Mouse (Mus musculus) ES-E14 (cell line): ENCODE results near the gene Tmem40. TPM values are rescaled to one million over a fixed set of nuclear protein-coding genes. Genes with fewer than 3 reads are reported as not detected.
A peak's percentile ranks its signal among the peaks of the same experiment; 100 is the strongest.

Experiments
- DNase-seq: peaks from one replicate; pipeline ENCODE4 v3.0.0-alpha.2; 2013; ENCODE audit warnings: low read depth, low spot score
- H3K27ac ChIP-seq: 2 replicates; pipeline ENCODE4 v1.5.1; 2012; ENCODE audit warnings: low read depth, mild to moderate bottlenecking, low read length, moderate library complexity, mixed read lengths; ENCODE audit not compliant: poor library complexity, insufficient read depth, severe bottlenecking
- H3K36me3 ChIP-seq: 2 replicates; pipeline ENCODE4 v1.6.1; 2012; ENCODE audit warnings: mild to moderate bottlenecking, low read length, moderate library complexity, mixed read lengths; ENCODE audit not compliant: control insufficient read depth, poor library complexity, insufficient read depth, severe bottlenecking
- H3K4me1 ChIP-seq, 2 experiments: fragments of 150-350 bp in 1 of 2; sonication (generic) in 1 of 2; 2 replicates each; pipeline ENCODE4 v1.6.1; 2012; ENCODE audit warnings: low read length in 2 of 2, mild to moderate bottlenecking in 1 of 2, mixed read lengths in 1 of 2; ENCODE audit not compliant: control insufficient read depth in 2 of 2, insufficient read depth in 2 of 2, poor library complexity in 1 of 2
- H3K4me3 ChIP-seq, 2 experiments: fragments of 150-350 bp in 1 of 2; sonication (generic) in 1 of 2; 2 replicates each; pipeline ENCODE4 v1.5.1; 2012; ENCODE audit warnings: low read length in 2 of 2, low read depth in 1 of 2, mild to moderate bottlenecking in 1 of 2, mixed read lengths in 1 of 2; ENCODE audit not compliant: insufficient read depth in 1 of 2, poor library complexity in 1 of 2, severe bottlenecking in 1 of 2
- H3K9ac ChIP-seq: 2 replicates; pipeline ENCODE4 v1.6.1; 2012; ENCODE audit warnings: low read depth, mild to moderate bottlenecking, low read length, mixed read lengths; ENCODE audit not compliant: poor library complexity, insufficient read depth, severe bottlenecking
- H3K9me3 ChIP-seq: fragments of 150-350 bp; sonication (generic); 2 replicates; pipeline ENCODE4 v1.6.1; 2012; ENCODE audit warnings: low read depth, mild to moderate bottlenecking, low read length; ENCODE audit not compliant: control insufficient read depth, insufficient read depth
- CHD2 ChIP-seq: IDR thresholded peaks from 2 replicates; pipeline ENCODE4 v1.6.1; 2014; ENCODE audit warnings: mild to moderate bottlenecking, low read depth, low read length, inconsistent platforms
- HCFC1 ChIP-seq: IDR thresholded peaks from 2 replicates; pipeline ENCODE4 v1.6.1; 2012; ENCODE audit warnings: low read length, inconsistent platforms, borderline replicate concordance; ENCODE audit not compliant: insufficient read depth
- MAFK ChIP-seq: IDR thresholded peaks from 2 replicates; pipeline ENCODE4 v1.6.1; 2014; ENCODE audit warnings: mild to moderate bottlenecking, low read depth, low read length, inconsistent platforms; ENCODE audit not compliant: insufficient read depth
- ZC3H11A ChIP-seq: IDR thresholded peaks from 2 replicates; pipeline ENCODE4 v1.6.1; 2012; ENCODE audit warnings: low read depth, mild to moderate bottlenecking, inconsistent platforms, low read length, borderline replicate concordance
- ZNF384 ChIP-seq: IDR thresholded peaks from 2 replicates; pipeline ENCODE4 v1.6.1; 2012; ENCODE audit warnings: low read depth, low read length, inconsistent platforms
- in situ Hi-C, 2 experiments: fragments of 600-800 bp; cut with MboI; formaldehyde crosslinking; loops; one replicate each; pipeline ENCODE4 v1.15.1; 2025; ENCODE audit warnings: low sequenced_read_pairs in 2 of 2, inconsistent platforms in 1 of 2; ENCODE audit not compliant: unreplicated experiment in 2 of 2
- total RNA-seq: library from RNA; depleted of rRNA; stranded (reverse); fragments of 300-350 nt; gene quantifications from 2 replicates; pipeline ENCODE4 v1.2.3, GENCODE M21; 2012

Tmem40 gene
- total RNA-seq, 1 experiment = 21.9 TPM

DNA sequence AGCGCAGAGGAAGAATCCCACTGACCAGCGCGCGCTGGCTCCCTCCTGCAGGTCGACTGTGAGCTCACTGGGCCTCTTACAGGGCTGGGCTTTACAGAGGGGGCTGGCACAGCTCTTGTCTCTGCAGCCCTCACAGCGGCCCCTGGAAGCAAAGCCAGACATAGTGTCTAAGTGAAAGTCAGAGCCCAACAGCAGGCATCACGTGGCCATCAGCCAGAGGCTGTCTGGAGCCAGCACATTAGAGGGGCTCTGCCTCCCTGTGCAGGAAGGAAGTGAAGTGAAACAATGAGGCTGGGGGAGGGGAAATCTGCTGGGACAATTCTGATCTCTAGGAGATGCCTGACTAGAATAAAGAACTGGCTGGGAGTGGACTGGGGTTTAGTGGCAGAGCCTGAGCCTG is 2.0 kb upstream of the Tmem40 start:
- H3K4me3 ChIP-seq = 0 out of 4 replicates have a peak overlapping the region, but pooled peaks of 1 of the 2 experiments have one; percentile 24
- no peaks in the 10 kb centered on the region for H3K9me3 ChIP-seq
- peaks cover 0 to 33% of the 10 kb centered on the region in 2 experiments; a peak in 3 of 4 replicates for H3K4me1 ChIP-seq
- TF ChIP-seq CHD2 (no peak), ZNF384 (no peak), ZC3H11A (no peak), MAFK (no peak), HCFC1 (no peak)
- peak overlapping the region; percentile 72 for H3K27ac ChIP-seq
- in situ Hi-C loops = no loop called here
- H3K9ac ChIP-seq = peak overlapping the region; percentile 64; the same call in 1 of the 2 replicates
- DNase-seq = peak; percentile 79
- no peaks in the 10 kb centered on the region for H3K36me3 ChIP-seq

DNA sequence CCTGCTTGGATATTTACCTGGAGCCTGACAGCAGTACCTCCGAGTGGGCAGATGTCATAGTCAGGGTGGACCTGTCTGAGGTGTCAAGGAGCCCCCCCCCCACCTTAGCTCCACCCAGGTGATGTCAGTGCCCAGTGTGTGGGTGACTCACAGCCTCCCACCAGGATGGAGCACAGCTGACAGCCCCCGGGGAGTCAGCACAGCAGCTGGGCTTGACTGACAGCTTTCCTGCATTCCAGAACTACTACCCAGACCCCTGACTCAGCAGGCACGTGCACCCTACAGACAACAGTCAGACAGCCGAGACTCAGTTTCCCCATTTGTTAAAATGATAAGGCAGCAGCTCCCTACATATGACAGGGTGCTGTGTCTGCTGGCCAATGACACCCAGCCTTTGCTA is 1.2 kb downstream of the Tmem40 start:
- no peak overlapping the region for H3K9ac ChIP-seq
- peak overlapping the region; percentile 58; the same call in 1 of the 2 replicates for H3K27ac ChIP-seq
- H3K4me1 ChIP-seq = peaks cover 0 to 31% of the 10 kb centered on the region in 2 experiments; a peak in 3 of 4 replicates
- TF ChIP-seq ZNF384 (no peak), HCFC1 (no peak), ZC3H11A (no peak), CHD2 (no peak), MAFK (peak; percentile 48; the same call in 1 of the 2 replicates)
- no peak for DNase-seq
- in situ Hi-C loops = no loop called here
- no peaks in the 10 kb centered on the region for H3K9me3 ChIP-seq
- no peak overlapping the region for H3K4me3 ChIP-seq
- H3K36me3 ChIP-seq = no peaks in the 10 kb centered on the region

DNA sequence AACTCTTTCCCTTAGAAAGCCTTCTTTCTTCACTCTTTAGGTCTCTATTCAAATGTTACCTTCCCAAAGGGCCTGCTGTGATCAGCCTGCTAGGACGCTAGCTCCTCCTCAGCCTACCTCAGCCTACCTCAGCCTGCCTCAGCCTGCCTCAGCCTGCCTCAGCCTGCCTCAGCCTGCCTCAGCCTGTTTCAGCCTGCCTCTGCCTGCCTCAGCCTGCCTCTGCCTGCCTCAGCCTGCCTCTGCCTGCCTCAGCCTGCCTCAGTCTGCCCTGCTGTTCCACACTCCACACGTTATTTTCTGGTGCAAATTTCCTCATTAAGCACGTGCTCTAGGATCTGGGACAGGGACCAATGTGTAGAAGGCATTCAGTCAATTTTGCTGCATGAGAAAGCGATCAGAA is 2.1 kb downstream of the Tmem40 start:
- Histone ChIP-seq H3K9me3 (no peaks in the 10 kb centered on the region), H3K36me3 (no peaks in the 10 kb centered on the region), H3K4me3 (no peak overlapping the region), H3K27ac (peak overlapping the region; percentile 58; the same call in 1 of the 2 replicates), H3K4me1 (peaks cover 0 to 29% of the 10 kb centered on the region in 2 experiments; a peak in 3 of 4 replicates), H3K9ac (no peak overlapping the region)
- no peak for TF ChIP-seq CHD2
- no peak for TF ChIP-seq ZC3H11A
- TF ChIP-seq MAFK = no peak
- no peak for DNase-seq
- in situ Hi-C loops = no loop called here

DNA sequence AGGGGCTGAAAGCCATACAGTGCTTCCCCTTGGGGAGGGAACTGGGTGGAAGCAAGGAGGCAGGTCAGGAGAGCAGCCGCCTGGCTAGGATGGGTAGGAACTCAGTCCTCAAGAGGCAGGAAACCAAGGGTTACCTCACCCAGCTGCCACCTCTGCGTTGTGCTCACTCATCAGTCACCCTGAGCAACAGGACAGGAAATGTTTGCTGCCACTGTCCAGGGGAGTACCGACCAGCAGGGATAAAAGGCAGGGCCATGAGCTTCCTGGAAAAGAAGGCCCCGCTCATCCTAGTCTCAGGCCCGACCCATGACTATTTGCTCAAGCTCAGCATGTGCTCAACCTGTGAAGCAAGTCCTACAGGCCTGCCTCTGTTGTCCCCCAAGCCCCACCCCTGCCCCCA is 2.7 kb downstream of the Tmem40 start:
- Histone ChIP-seq H3K27ac (peak overlapping the region; percentile 46; the same call in 1 of the 2 replicates), H3K9ac (no peak overlapping the region), H3K4me3 (no peak overlapping the region), H3K36me3 (no peaks in the 10 kb centered on the region), H3K9me3 (no peaks in the 10 kb centered on the region), H3K4me1 (peaks cover 0 to 29% of the 10 kb centered on the region in 2 experiments; a peak in 3 of 4 replicates)
- in situ Hi-C loops = no loop called here
- no peak for DNase-seq
- TF ChIP-seq HCFC1 (no peak), ZC3H11A (no peak), MAFK (no peak), CHD2 (no peak), ZNF384 (no peak)
